Mouse (Mus musculus) C2C12 (cell line): ENCODE measurements around the gene Prdm10.

Source experiments
- CEBPB ChIP-seq: IDR thresholded peaks from one replicate; pipeline ENCODE4 v1.6.1; 2011; ENCODE audit warnings: low read depth, mild to moderate bottlenecking, control low read depth, moderate library complexity
- CTCF ChIP-seq: IDR thresholded peaks from one replicate; pipeline ENCODE4 v1.5.1; 2011; ENCODE audit not compliant: control insufficient read depth, insufficient read depth, insufficient read length
- MAX ChIP-seq: IDR thresholded peaks from one replicate; pipeline ENCODE4 v1.6.1; 2011; ENCODE audit warnings: mild to moderate bottlenecking, control low read depth
- MYOG ChIP-seq: IDR thresholded peaks from one replicate; pipeline ENCODE4 v1.6.1; 2011; ENCODE audit not compliant: control insufficient read depth, insufficient read length; ENCODE audit errors: extremely low read depth

DNA sequence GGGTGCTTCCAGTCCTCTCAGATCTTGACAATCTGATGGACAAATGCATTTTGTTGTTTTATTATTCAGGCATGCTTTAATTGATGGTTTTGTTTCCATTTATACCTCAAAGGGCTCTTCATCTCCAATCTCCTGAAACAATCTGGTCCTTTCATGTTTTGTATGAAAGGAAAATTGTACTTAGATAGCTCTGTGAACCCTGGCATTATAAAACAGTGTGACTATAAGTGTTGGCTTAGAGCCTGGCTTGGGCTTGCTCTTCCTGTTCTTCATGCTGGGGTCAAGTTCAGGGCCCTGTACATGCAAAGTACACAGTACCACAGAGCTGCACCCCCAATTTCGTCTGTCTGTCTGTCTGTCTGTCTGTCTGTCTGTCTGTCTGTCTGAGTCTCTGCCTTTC is 40.4 kb downstream of the Prdm10 start:
- TF ChIP-seq CEBPB (no peak), CTCF (no peak), MAX (no peak), MYOG (no peak)
